Mouse (Mus musculus) gastrocnemius, postnatal 14 days (tissue): ENCODE results near the gene Vps8. TPM values are rescaled to one million over a fixed set of nuclear protein-coding genes. Genes with fewer than 3 reads are reported as not detected.

Experiments
- DNase-seq: peaks from one replicate; pipeline ENCODE4 v3.0.0; 2021; ENCODE audit warnings: mixed read lengths
- intact Hi-C: fragments of 180-260 bp; cut with DNase I; formaldehyde crosslinking; loops from one replicate; pipeline ENCODE4 v1.15.1; 2025; ENCODE audit warnings: low total_unique reads
- total RNA-seq, 2 experiments: library from RNA; stranded (reverse); gene quantifications; 2 replicates each; pipeline ENCODE4 v1.2.3; 2021

Gene Vps8
- total RNA-seq, 2 experiments from 2014 or later: 10.4 to 12.6 TPM

GRCm38 (mm10) chr16:21533503-21533902 lies 110.6 kb downstream of the Vps8 start:
- intact Hi-C loops: no loop called here
- DNase-seq: no peak

GRCm38 (mm10) chr16:21536240-21537005 lies 113.5 kb downstream of the Vps8 start:
- intact Hi-C loops: no loop called here
- DNase-seq: no peak

- DNase-seq: no peak
- intact Hi-C loops: no loop called here
Measured at GRCm38 (mm10) chr16:21537312-21537711, 114.4 kb downstream of the Vps8 start.

- DNase-seq: no peak
- intact Hi-C loops: no loop called here
Measured at GRCm38 (mm10) chr16:21538889-21539288, 116.0 kb downstream of the Vps8 start.

GRCm38 (mm10) chr16:21542559-21542958 lies 119.6 kb downstream of the Vps8 start:
- intact Hi-C loops: no loop called here
- DNase-seq: no peak

GRCm38 (mm10) chr16:21547446-21547845 lies 124.5 kb downstream of the Vps8 start:
- intact Hi-C loops: no loop called here
- no peak for DNase-seq

- intact Hi-C loops: no loop called here
- no peak for DNase-seq
Measured at GRCm38 (mm10) chr16:21549751-21550150, 126.8 kb downstream of the Vps8 start.

- intact Hi-C loops: no loop called here
Measured at GRCm38 (mm10) chr16:21550453-21550852, 127.5 kb downstream of the Vps8 start.

GRCm38 (mm10) chr16:21553506-21553905 lies 130.6 kb downstream of the Vps8 start:
- intact Hi-C loops: no loop called here
- DNase-seq: no peak

More at GRCm38 (mm10) chr16:21550453-21550852, 127.5 kb downstream of the Vps8 start:
- no peak for DNase-seq

GRCm38 (mm10) chr16:21562625-21563300 lies 139.8 kb downstream of the Vps8 start:
- no peak for DNase-seq
- intact Hi-C loops: no loop called here

GRCm38 (mm10) chr16:21563322-21563721 lies 140.4 kb downstream of the Vps8 start:
- intact Hi-C loops: no loop called here
- no peak for DNase-seq

- intact Hi-C loops: no loop called here
- DNase-seq: no peak
Measured at GRCm38 (mm10) chr16:21567093-21567492, 144.2 kb downstream of the Vps8 start.

GRCm38 (mm10) chr16:21569952-21570351 lies 147.0 kb downstream of the Vps8 start:
- no peak for DNase-seq
- intact Hi-C loops: no loop called here

- intact Hi-C loops: no loop called here
- no peak for DNase-seq
Measured at GRCm38 (mm10) chr16:21570786-21571185, 147.9 kb downstream of the Vps8 start.

GRCm38 (mm10) chr16:21576000-21576420 lies 153.1 kb downstream of the Vps8 start:
- DNase-seq: no peak
- intact Hi-C loops: no loop called here

- DNase-seq: no peak
Measured at GRCm38 (mm10) chr16:21589110-21589509, 166.2 kb downstream of the Vps8 start.

GRCm38 (mm10) chr16:21590806-21591205 lies 167.9 kb downstream of the Vps8 start:
- no peak for DNase-seq
- intact Hi-C loops: no loop called here

More at GRCm38 (mm10) chr16:21589110-21589509, 166.2 kb downstream of the Vps8 start:
- intact Hi-C loops: no loop called here

GRCm38 (mm10) chr16:21591511-21591910 lies 168.6 kb downstream of the Vps8 start:
- intact Hi-C loops: no loop called here
- DNase-seq: no peak

GRCm38 (mm10) chr16:21595539-21595938 lies 172.6 kb downstream of the Vps8 start:
- DNase-seq: no peak
- intact Hi-C loops: no loop called here

- no peak for DNase-seq
- intact Hi-C loops: no loop called here
Measured at GRCm38 (mm10) chr16:21604354-21604753, 181.4 kb downstream of the Vps8 start.
